Mouse (Mus musculus) cerebellum, adult 2 months (tissue): ENCODE measurements around the gene Gm10306. TPM values are rescaled to one million over a fixed set of nuclear protein-coding genes. Genes with fewer than 3 reads are reported as not detected.

Source experiments
- DNase-seq, 2 experiments: peaks; one replicate each; pipeline ENCODE4 v3.0.0; 2021
- H3K27ac ChIP-seq: fragments of 200-500 bp; 2 replicates; pipeline ENCODE4 v1.5.1; 2012; ENCODE audit warnings: low read length, control low read depth, inconsistent platforms; ENCODE audit not compliant: insufficient read depth
- H3K27me3 ChIP-seq: fragments of 200-500 bp; 2 replicates; pipeline ENCODE4 v1.6.1; 2012; ENCODE audit warnings: inconsistent platforms, mild to moderate bottlenecking, low read length, moderate library complexity; ENCODE audit not compliant: control insufficient read depth, insufficient read depth
- H3K4me1 ChIP-seq: fragments of 200-500 bp; 2 replicates; pipeline ENCODE4 v1.6.1; 2011; ENCODE audit warnings: low read length; ENCODE audit not compliant: control insufficient read depth, insufficient read depth
- H3K4me3 ChIP-seq: fragments of 200-500 bp; replicated peaks from 2 replicates; pipeline ENCODE3; 2011; ENCODE audit warnings: mild to moderate bottlenecking, low read depth, low read length, control low read depth; ENCODE audit not compliant: insufficient read depth
- CTCF ChIP-seq: fragments of 200-500 bp; IDR thresholded peaks from 2 replicates; pipeline ENCODE4 v1.5.1; 2011; ENCODE audit warnings: low read depth, mild to moderate bottlenecking, control low read depth, low read length, moderate library complexity, borderline replicate concordance; ENCODE audit not compliant: insufficient read depth
- POLR2A ChIP-seq: fragments of 200-500 bp; IDR thresholded peaks from 2 replicates; pipeline ENCODE4 v1.6.1; 2011; ENCODE audit warnings: low read length, control low read depth, borderline replicate concordance; ENCODE audit not compliant: insufficient read depth
- WGBS: fragments of 180-500 bp; shearing (Covaris S2); methylation state at CpG from one replicate; pipeline ENCODE4 v1.1.7; 2018; 5-methylcytosine and 5-hydroxymethylcytosine counted together
- polyA plus RNA-seq: library from polyadenylated mRNA; depleted of rRNA; stranded (reverse); fragments of >200 nt; gene quantifications from 2 replicates; pipeline ENCODE4 v1.2.3, GENCODE M21; 2012; rRNA removed

Gene Gm10306
- not detected in 2 replicates for polyA plus RNA-seq

DNA sequence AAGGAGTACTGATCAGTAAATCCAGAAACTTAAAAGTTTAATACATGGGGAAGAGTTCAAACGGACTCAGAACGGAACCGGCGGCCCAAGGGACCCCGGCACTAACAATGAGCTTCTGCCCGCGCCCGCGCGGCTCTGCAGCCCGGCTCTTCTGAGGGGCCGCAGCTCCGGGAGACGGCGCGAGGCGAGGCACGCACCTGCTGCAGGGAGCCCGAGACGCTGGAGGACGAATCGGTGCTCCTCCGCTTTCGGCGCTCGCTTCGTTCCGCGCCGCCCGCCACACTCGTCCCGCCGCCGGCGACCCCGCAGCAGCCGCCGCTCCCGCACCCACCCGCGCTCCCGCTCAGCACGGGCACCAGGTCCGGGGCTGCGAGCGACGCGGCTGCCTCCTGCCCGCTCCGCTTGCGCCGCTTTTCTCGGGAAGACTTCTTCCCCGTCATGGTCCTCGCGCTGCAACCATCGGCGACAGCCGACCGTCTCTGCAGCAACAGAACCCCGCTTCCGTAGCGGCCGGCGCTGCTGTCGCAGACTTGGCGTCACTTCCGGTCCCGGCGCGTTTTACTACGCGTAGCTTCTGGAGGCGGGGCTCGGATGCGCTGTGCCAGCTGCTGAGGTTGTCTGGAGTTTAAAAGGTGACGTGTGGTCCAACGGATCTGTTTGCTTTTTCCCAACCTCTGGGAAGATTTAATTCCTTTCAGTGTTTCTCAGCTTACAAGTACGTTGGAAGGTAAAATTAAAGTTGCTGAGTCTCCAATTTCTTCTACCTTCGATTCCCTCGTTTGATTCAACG, at the start of gene Gm10306, which contains the start of gene Caap1:
Gene Gm10306, plus strand, starts transcription at position 282 of the 790 bp plus-strand sequence.
Gene Caap1, minus strand, starts transcription at position 532 of the 790 bp plus-strand sequence.
- 1% methylated on average over 83 of the region's 83 CpGs for WGBS
- Histone ChIP-seq H3K27ac (no peak within 1 kb of the TSS; the same call in 1 of the 2 replicates), H3K4me1 (peaks cover 2% of the 10 kb centered on the region; the same call in 1 of the 2 replicates), H3K27me3 (no peaks in the 10 kb centered on the region), H3K4me3 (peak within 1 kb of the TSS; percentile 67)
- DNase-seq: peak; percentile 91 to 95
- TF ChIP-seq POLR2A: peak; percentile 95
- TF ChIP-seq CTCF: no peak

DNA sequence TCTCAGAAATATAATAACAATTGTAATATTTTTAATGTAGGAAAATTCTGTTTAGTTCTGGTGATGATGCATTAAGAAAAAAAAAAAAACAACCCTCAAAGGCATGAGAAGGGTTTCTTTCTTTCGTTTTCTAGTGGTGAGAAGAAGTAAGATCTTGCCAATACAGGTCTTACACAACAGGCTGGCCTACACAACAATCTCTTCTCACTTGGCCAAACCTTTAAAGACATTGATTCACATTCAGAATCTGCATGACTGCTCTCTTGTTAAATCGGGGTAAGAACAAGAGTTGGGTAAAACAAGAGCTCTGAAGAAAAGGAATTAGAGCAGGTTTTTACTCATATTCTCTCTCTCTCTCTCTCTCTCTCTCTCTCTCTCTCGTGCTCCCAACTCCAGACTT, 41.0 kb upstream of the Gm10306 start:
- no peak overlapping the region for H3K4me3 ChIP-seq
- no peaks in the 10 kb centered on the region for H3K27me3 ChIP-seq
- H3K4me1 ChIP-seq: no peaks in the 10 kb centered on the region
- WGBS: 75% methylated on average over 3 of the region's 3 CpGs
- H3K27ac ChIP-seq: no peak overlapping the region
- no peak for DNase-seq
- TF ChIP-seq CTCF: no peak
- TF ChIP-seq POLR2A: no peak

DNA sequence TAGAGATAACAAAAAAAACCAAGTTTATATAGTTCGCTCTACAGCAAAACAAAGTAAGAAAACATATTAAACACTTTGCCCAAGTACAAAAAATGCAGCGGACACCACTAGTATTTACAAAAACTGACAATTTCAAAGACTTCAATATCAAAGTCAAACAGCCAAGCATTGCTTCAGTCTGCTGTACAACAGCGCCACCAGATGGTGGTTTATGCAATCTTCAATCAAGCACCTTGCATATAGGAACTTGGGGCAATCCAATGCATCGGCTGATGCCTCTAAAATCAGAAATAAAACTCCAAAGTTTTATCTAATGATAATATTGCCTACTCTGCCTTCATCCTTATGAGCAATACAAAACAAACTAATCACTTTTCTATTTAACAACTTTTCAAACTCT, 38.7 kb upstream of the Gm10306 start:
- 72% methylated on average over 4 of the region's 4 CpGs for WGBS
- no peak overlapping the region for H3K4me3 ChIP-seq
- DNase-seq: peak; percentile 14 to 29

DNA sequence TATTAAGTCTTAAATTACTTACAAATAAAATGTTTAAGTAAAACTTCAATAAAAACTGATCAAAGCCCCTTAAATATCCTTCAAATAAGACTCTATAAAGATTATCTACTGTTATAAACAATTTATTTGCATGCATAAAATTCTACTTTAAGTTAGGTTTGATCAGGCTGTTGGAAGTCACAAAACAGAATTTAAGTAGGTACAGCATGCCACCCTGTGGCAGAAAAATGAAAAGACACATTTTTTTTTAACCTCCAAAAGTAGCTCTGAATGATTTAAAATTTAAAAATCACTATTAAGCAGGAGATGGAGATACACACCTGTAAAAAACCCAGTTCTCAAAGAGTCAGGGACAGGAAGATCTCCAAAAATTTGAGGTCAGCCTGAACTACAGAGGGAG, 33.0 kb upstream of the Gm10306 start:
- no peak for DNase-seq

More for the DNA sequence above, 38.7 kb upstream of the Gm10306 start:
- no peak overlapping the region for H3K27ac ChIP-seq
- TF ChIP-seq CTCF (peak; percentile 45; the same call in 1 of the 2 replicates), POLR2A (no peak)
- no peaks in the 10 kb centered on the region for H3K27me3 ChIP-seq
- no peaks in the 10 kb centered on the region for H3K4me1 ChIP-seq

GRCm38 (mm10) chr4:94529448-94529847, 26.9 kb upstream of the Gm10306 start:
- WGBS: 100% methylated on average over 1 of the region's 1 CpGs
- H3K27ac ChIP-seq: no peak overlapping the region
- no peaks in the 10 kb centered on the region for H3K27me3 ChIP-seq
- TF ChIP-seq POLR2A: no peak
- TF ChIP-seq CTCF: no peak
- no peak for DNase-seq
- H3K4me3 ChIP-seq: no peak overlapping the region
- H3K4me1 ChIP-seq: no peaks in the 10 kb centered on the region

More for the DNA sequence above, 33.0 kb upstream of the Gm10306 start:
- H3K4me1 ChIP-seq: no peaks in the 10 kb centered on the region
- no peak for TF ChIP-seq POLR2A
- peak; percentile 13; the same call in 1 of the 2 replicates for TF ChIP-seq CTCF
- no peak overlapping the region for H3K4me3 ChIP-seq
- no peak overlapping the region for H3K27ac ChIP-seq
- H3K27me3 ChIP-seq: no peaks in the 10 kb centered on the region

DNA sequence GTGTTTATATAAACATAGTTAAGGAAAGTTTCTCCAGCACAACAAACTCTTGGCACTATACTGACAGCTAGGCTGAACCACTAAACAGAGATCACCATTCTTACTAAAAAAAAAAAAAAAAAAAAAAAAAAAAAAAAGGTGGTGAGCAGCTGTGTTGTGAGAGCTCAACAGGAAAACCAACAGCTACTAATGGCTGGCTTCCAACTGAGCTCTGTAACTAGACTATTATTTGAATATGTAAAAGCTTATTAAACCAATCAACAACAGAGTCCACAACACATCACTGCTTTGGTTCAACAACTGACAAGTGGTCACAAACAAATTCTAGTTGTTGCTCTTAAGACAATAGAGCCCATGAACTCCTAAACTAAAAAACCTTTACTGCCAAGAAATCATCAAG, 23.1 kb upstream of the Gm10306 start:
- H3K27me3 ChIP-seq: no peaks in the 10 kb centered on the region
- no peak for DNase-seq
- H3K4me1 ChIP-seq: no peaks in the 10 kb centered on the region
- TF ChIP-seq POLR2A (no peak), CTCF (no peak)
- no peak overlapping the region for H3K27ac ChIP-seq
- no peak overlapping the region for H3K4me3 ChIP-seq

- Histone ChIP-seq H3K4me3 (no peak overlapping the region), H3K4me1 (no peaks in the 10 kb centered on the region), H3K27ac (no peak overlapping the region), H3K27me3 (no peaks in the 10 kb centered on the region)
- WGBS: 87% methylated on average over 4 of the region's 4 CpGs
- DNase-seq: no peak
- TF ChIP-seq POLR2A: no peak
- no peak for TF ChIP-seq CTCF
Measured at GRCm38 (mm10) chr4:94543041-94543440, 13.3 kb upstream of the Gm10306 start.

GRCm38 (mm10) chr4:94544321-94544720, 12.0 kb upstream of the Gm10306 start:
- H3K27me3 ChIP-seq: no peaks in the 10 kb centered on the region
- H3K4me3 ChIP-seq: no peak overlapping the region
- TF ChIP-seq CTCF: no peak
- no peak for TF ChIP-seq POLR2A
- WGBS: 68% methylated on average over 7 of the region's 7 CpGs
- no peak for DNase-seq
- no peaks in the 10 kb centered on the region for H3K4me1 ChIP-seq
- no peak overlapping the region for H3K27ac ChIP-seq

DNA sequence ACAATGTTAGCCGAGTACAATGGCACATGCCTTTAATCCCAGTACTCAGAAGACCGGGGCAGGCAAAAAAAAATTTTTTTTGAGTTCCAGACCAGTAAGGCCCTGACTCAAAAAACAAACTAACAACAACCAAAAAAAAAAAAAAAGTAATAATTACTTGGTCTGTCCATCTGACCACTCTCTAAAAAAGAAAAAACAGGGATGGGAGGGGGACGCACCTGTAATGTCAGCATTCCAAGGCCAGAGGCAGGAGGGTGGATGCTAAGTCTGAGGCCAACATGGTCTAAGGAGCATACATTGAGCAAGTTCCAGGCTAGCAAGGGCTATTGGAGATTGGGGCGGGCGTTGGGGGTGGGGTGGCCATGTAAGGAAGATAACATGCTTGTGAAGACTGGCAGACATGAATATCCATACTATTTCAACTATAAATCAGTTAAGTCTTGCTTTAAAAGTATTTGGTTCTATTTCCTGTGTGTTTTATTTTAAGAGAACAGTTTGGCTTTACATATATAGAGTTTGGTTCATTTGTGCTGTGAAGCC, 1.3 kb upstream of the Gm10306 start:
- H3K4me1 ChIP-seq: peaks cover 2% of the 10 kb centered on the region; the same call in 1 of the 2 replicates
- H3K27me3 ChIP-seq: no peaks in the 10 kb centered on the region
- TF ChIP-seq POLR2A (no peak), CTCF (no peak)
- DNase-seq: no peak
- H3K4me3 ChIP-seq: no peak overlapping the region
- 88% methylated on average over 5 of the region's 5 CpGs for WGBS
- H3K27ac ChIP-seq: no peak overlapping the region
